Mouse (Mus musculus) liver, embryonic 15.5 days (tissue): ENCODE measurements around the gene Slc39a3. TPM values are rescaled to one million over a fixed set of nuclear protein-coding genes. Genes with fewer than 3 reads are reported as not detected.

ENCODE experiments used
- polyA plus RNA-seq: library from polyadenylated mRNA; unstranded; fragments of >200 nt; fragmentation: Nextera tagmentation; extraction: Ambion mirVana; gene quantifications from 2 replicates; pipeline ENCODE4 v1.2.1, GENCODE M21; 2015

Slc39a3 gene
- polyA plus RNA-seq, 1 experiment from 2014 or later = 5.6 TPM

Other genes with a start within 250 kb of the Slc39a3 start
- 31.3 and 32.8 TPM in 2 replicates for gene Sf3a2, start 239.2 kb downstream of the Slc39a3 start, polyA plus RNA-seq
- gene Plekhj1, start 238.8 kb downstream of the Slc39a3 start, polyA plus RNA-seq = 73.6 and 83.0 TPM in 2 replicates
- gene Amh, start 232.2 kb downstream of the Slc39a3 start, polyA plus RNA-seq = 0.10 and 0.12 TPM in 2 replicates
- 0.97 and 1.3 TPM in 2 replicates for gene Jsrp1, start 223.9 kb downstream of the Slc39a3 start, polyA plus RNA-seq
- gene Oaz1, start 210.8 kb downstream of the Slc39a3 start, polyA plus RNA-seq = 1,470 and 1,719 TPM in 2 replicates
- not detected in 2 replicates for gene Lingo3, start 193.4 kb downstream of the Slc39a3 start, polyA plus RNA-seq
- 115 TPM in 2 replicates for gene Lsm7, start 182.2 kb downstream of the Slc39a3 start, polyA plus RNA-seq
- 63.9 and 69.6 TPM in 2 replicates for gene Sppl2b, start 182.2 kb downstream of the Slc39a3 start, polyA plus RNA-seq
- gene Tmprss9, start 165.6 kb downstream of the Slc39a3 start, polyA plus RNA-seq = 0.05 TPM in 1 of 2 replicates, not detected in the other
- gene Timm13, start 136.5 kb downstream of the Slc39a3 start, polyA plus RNA-seq = 163 and 165 TPM in 2 replicates
- gene Lmnb2, start 119.2 kb downstream of the Slc39a3 start, polyA plus RNA-seq = 11.0 and 12.4 TPM in 2 replicates
- gene Gadd45b, start 107.4 kb downstream of the Slc39a3 start, polyA plus RNA-seq = 3.8 and 4.0 TPM in 2 replicates
- gene Gng7, start 22.5 kb downstream of the Slc39a3 start, polyA plus RNA-seq = 0.36 and 0.41 TPM in 2 replicates
- gene Diras1, start 11.8 kb downstream of the Slc39a3 start, polyA plus RNA-seq = 0.07 TPM in 1 of 2 replicates, not detected in the other
- 57.0 and 62.9 TPM in 2 replicates for gene Sgta, start 22.8 kb upstream of the Slc39a3 start, polyA plus RNA-seq
- 19.4 and 21.1 TPM in 2 replicates for gene Thop1, start 32.6 kb upstream of the Slc39a3 start, polyA plus RNA-seq
- gene Creb3l3, start 61.4 kb upstream of the Slc39a3 start, polyA plus RNA-seq = 32.9 and 36.3 TPM in 2 replicates
- 111 and 117 TPM in 2 replicates for gene Map2k2, start 68.5 kb upstream of the Slc39a3 start, polyA plus RNA-seq
- gene Zbtb7a, start 97.8 kb upstream of the Slc39a3 start, polyA plus RNA-seq = 47.6 and 56.9 TPM in 2 replicates
- 26.0 and 32.6 TPM in 2 replicates for gene Pias4, start 130.5 kb upstream of the Slc39a3 start, polyA plus RNA-seq
- gene Eef2, start 139.2 kb upstream of the Slc39a3 start, polyA plus RNA-seq = 270 and 306 TPM in 2 replicates
- 16.6 and 17.8 TPM in 2 replicates for gene Dapk3, start 145.6 kb upstream of the Slc39a3 start, polyA plus RNA-seq
- gene 4930442H23Rik, start 146.4 kb upstream of the Slc39a3 start, polyA plus RNA-seq = 0.07 TPM in 1 of 2 replicates, not detected in the other
- gene Nmrk2, start 164.6 kb upstream of the Slc39a3 start, polyA plus RNA-seq = 0.09 TPM in 1 of 2 replicates, not detected in the other
- not detected in 2 replicates for gene Atcay, start 193.4 kb upstream of the Slc39a3 start, polyA plus RNA-seq
- 0.31 TPM in 2 replicates for gene Zfr2, start 195.7 kb upstream of the Slc39a3 start, polyA plus RNA-seq
- gene Matk, start 215.5 kb upstream of the Slc39a3 start, polyA plus RNA-seq = 1.9 and 2.1 TPM in 2 replicates
- gene Mrpl54, start 229.5 kb upstream of the Slc39a3 start, polyA plus RNA-seq = 78.7 and 92.2 TPM in 2 replicates
- gene Apba3, start 229.5 kb upstream of the Slc39a3 start, polyA plus RNA-seq = 24.0 and 27.3 TPM in 2 replicates